Mouse (Mus musculus) MEL (cell line): Measurements from ENCODE around the gene Fbxl5. TPM values are rescaled to one million over a fixed set of nuclear protein-coding genes. Genes with fewer than 3 reads are reported as not detected.

Experiments used
- DNase-seq: peaks from one replicate; pipeline ENCODE4 v3.0.0; 2011; ENCODE audit warnings: low read depth, low spot score
- H3K27ac ChIP-seq: 2 replicates; pipeline ENCODE4 v1.5.1; 2012; ENCODE audit warnings: low read depth, mild to moderate bottlenecking, control low read depth, low read length, moderate library complexity; ENCODE audit not compliant: control insufficient read depth
- H3K27me3 ChIP-seq, 2 experiments: fragments of 150-350 bp in 1 of 2; sonication (generic) in 1 of 2; 2 replicates each; pipeline ENCODE4 v1.6.1; 2012; ENCODE audit warnings: low read length in 2 of 2, mild to moderate bottlenecking in 2 of 2, improper control_type of control experiment in 1 of 2, moderate library complexity in 1 of 2; ENCODE audit not compliant: insufficient read depth in 2 of 2, control insufficient read depth in 1 of 2
- H3K36me3 ChIP-seq, 2 experiments: 2 replicates each; pipeline ENCODE4 v1.6.1; 2012 to 2014; ENCODE audit warnings: low read length in 2 of 2, improper control_type of control experiment in 1 of 2, inconsistent platforms in 1 of 2, mild to moderate bottlenecking in 1 of 2; ENCODE audit not compliant: insufficient read depth in 2 of 2, control insufficient read depth in 1 of 2
- H3K4me1 ChIP-seq, 2 experiments: fragments of 150-350 bp in 1 of 2; sonication (generic) in 1 of 2; 2 replicates each; pipeline ENCODE4 v1.6.1; 2012; ENCODE audit warnings: low read length in 2 of 2, improper control_type of control experiment in 1 of 2, mild to moderate bottlenecking in 1 of 2; ENCODE audit not compliant: insufficient read depth in 2 of 2, control insufficient read depth in 1 of 2
- H3K4me3 ChIP-seq, 2 experiments: fragments of 150-350 bp in 1 of 2; sonication (generic) in 1 of 2; 2 replicates each; pipeline ENCODE4 v1.5.1; 2012; ENCODE audit warnings: low read depth in 2 of 2, low read length in 2 of 2, mild to moderate bottlenecking in 2 of 2, moderate library complexity in 2 of 2, control low read depth in 1 of 2, improper control_type of control experiment in 1 of 2; ENCODE audit not compliant: control insufficient read depth in 1 of 2, insufficient read depth in 1 of 2
- H3K79me2 ChIP-seq: 2 replicates; pipeline ENCODE4 v1.6.1; 2012; ENCODE audit warnings: mild to moderate bottlenecking, low read length, moderate library complexity; ENCODE audit not compliant: control insufficient read depth, poor library complexity, insufficient read depth
- H3K9ac ChIP-seq: 2 replicates; pipeline ENCODE4 v1.6.1; 2012; ENCODE audit warnings: low read depth, mild to moderate bottlenecking, control low read depth, low read length, moderate library complexity; ENCODE audit not compliant: control insufficient read depth, poor library complexity, severe bottlenecking
- H3K9me3 ChIP-seq: fragments of 150-350 bp; sonication (generic); replicated peaks from 2 replicates; pipeline ENCODE4 v1.6.1; 2012; ENCODE audit warnings: mild to moderate bottlenecking, low read length, improper control_type of control experiment, moderate library complexity; ENCODE audit not compliant: insufficient read depth
- BHLHE40 ChIP-seq: IDR thresholded peaks from 2 replicates; pipeline ENCODE4 v1.6.1; 2012; ENCODE audit warnings: low read depth, mild to moderate bottlenecking, inconsistent platforms, low read length, improper control_type of control experiment, borderline replicate concordance
- E2F4 ChIP-seq: IDR thresholded peaks from 2 replicates; pipeline ENCODE4 v1.6.1; 2011; ENCODE audit warnings: low read depth, low read length, improper control_type of control experiment, borderline replicate concordance
- GABPA ChIP-seq: IDR thresholded peaks from 2 replicates; pipeline ENCODE4 v1.6.1; 2012; ENCODE audit warnings: low read depth, mild to moderate bottlenecking, inconsistent platforms, low read length, improper control_type of control experiment, moderate library complexity
- HCFC1 ChIP-seq: IDR thresholded peaks from 2 replicates; pipeline ENCODE4 v1.6.1; 2012; ENCODE audit warnings: low read depth, mild to moderate bottlenecking, inconsistent platforms, low read length, improper control_type of control experiment, moderate library complexity
- JUND ChIP-seq: IDR thresholded peaks from 2 replicates; pipeline ENCODE4 v1.6.1; 2011; ENCODE audit warnings: low read depth, mild to moderate bottlenecking, improper control_type of control experiment, low read length
- KAT2A ChIP-seq: conservative IDR thresholded peaks from 2 replicates; pipeline ENCODE4 v1.6.1; 2012; ENCODE audit warnings: low read depth, low read length, improper control_type of control experiment, inconsistent platforms
- MAFK ChIP-seq: IDR thresholded peaks from 2 replicates; pipeline ENCODE4 v1.6.1; 2011; ENCODE audit warnings: low read depth, mild to moderate bottlenecking, low read length, improper control_type of control experiment, borderline replicate concordance
- MAZ ChIP-seq: IDR thresholded peaks from 2 replicates; pipeline ENCODE4 v1.6.1; 2012; ENCODE audit warnings: low read depth, mild to moderate bottlenecking, inconsistent platforms, low read length, improper control_type of control experiment
- MEF2A ChIP-seq: IDR thresholded peaks from 2 replicates; pipeline ENCODE4 v1.6.1; 2014; ENCODE audit warnings: low read depth, mild to moderate bottlenecking, inconsistent platforms, low read length, improper control_type of control experiment; ENCODE audit not compliant: poor library complexity, insufficient replicate concordance, severe bottlenecking; ENCODE audit errors: extremely low read depth
- MYB ChIP-seq: IDR thresholded peaks from 2 replicates; pipeline ENCODE4 v1.6.1; 2011; ENCODE audit warnings: mild to moderate bottlenecking, low read depth, low read length, improper control_type of control experiment
- MYC ChIP-seq: IDR thresholded peaks from 2 replicates; pipeline ENCODE4 v1.6.1; 2011; ENCODE audit warnings: low read depth, mild to moderate bottlenecking, low read length, improper control_type of control experiment, moderate library complexity
- NRF1 ChIP-seq: IDR thresholded peaks from 2 replicates; pipeline ENCODE4 v1.6.1; 2014; ENCODE audit warnings: low read depth, mild to moderate bottlenecking, inconsistent platforms, low read length, improper control_type of control experiment, moderate library complexity; ENCODE audit not compliant: poor library complexity, insufficient read depth, severe bottlenecking
- POLR2A ChIP-seq, 2 experiments: IDR thresholded peaks; 2 replicates each; pipeline ENCODE4 v1.6.1; 2011 to 2012; ENCODE audit warnings: low read length in 2 of 2, mild to moderate bottlenecking in 2 of 2, control low read depth in 1 of 2, improper control_type of control experiment in 1 of 2, low read depth in 1 of 2, moderate library complexity in 1 of 2; ENCODE audit not compliant: control insufficient read depth in 1 of 2, insufficient read depth in 1 of 2, poor library complexity in 1 of 2
- POLR2AphosphoS2 ChIP-seq: IDR thresholded peaks from 2 replicates; pipeline ENCODE4 v1.6.1; 2011; ENCODE audit warnings: low read length, improper control_type of control experiment
- POLR2AphosphoS5 ChIP-seq: IDR thresholded peaks from 2 replicates; pipeline ENCODE4 v1.6.1; 2012; ENCODE audit warnings: low read depth, borderline replicate concordance, mild to moderate bottlenecking, inconsistent platforms, low read length, moderate library complexity, mixed read lengths
- RAD21 ChIP-seq: IDR thresholded peaks from 2 replicates; pipeline ENCODE4 v1.6.1; 2011; ENCODE audit warnings: mild to moderate bottlenecking, low read depth, low read length, improper control_type of control experiment
- SMC3 ChIP-seq: IDR thresholded peaks from 2 replicates; pipeline ENCODE4 v1.6.1; 2011; ENCODE audit warnings: low read depth, low read length, improper control_type of control experiment
- TCF12 ChIP-seq: IDR thresholded peaks from 2 replicates; pipeline ENCODE4 v1.6.1; 2014; ENCODE audit warnings: low read depth, mild to moderate bottlenecking, inconsistent platforms, low read length, improper control_type of control experiment, moderate library complexity
- ZC3H11A ChIP-seq: IDR thresholded peaks from 2 replicates; pipeline ENCODE4 v1.6.1; 2012; ENCODE audit warnings: low read depth, mild to moderate bottlenecking, inconsistent platforms, low read length, improper control_type of control experiment
- ZMIZ1 ChIP-seq: IDR thresholded peaks from 2 replicates; pipeline ENCODE4 v1.6.1; 2012; ENCODE audit warnings: low read depth, mild to moderate bottlenecking, inconsistent platforms, low read length, improper control_type of control experiment, moderate library complexity
- ZNF384 ChIP-seq: IDR thresholded peaks from 2 replicates; pipeline ENCODE4 v1.6.1; 2012; ENCODE audit warnings: low read depth, mild to moderate bottlenecking, inconsistent platforms, low read length, improper control_type of control experiment
- polyA plus RNA-seq, 2 experiments: library from polyadenylated mRNA; stranded (reverse) in 1 of 2; unstranded in 1 of 2; fragments of >175 nt in 1 of 2; fragments of >200 nt in 1 of 2; gene quantifications; 2 replicates each; pipeline versions ENCODE4 v1.2.1 to v1.2.4; 2012; ENCODE audit warnings: low replicate concordance in 2 of 2, low read depth in 1 of 2; ENCODE audit not compliant: insufficient read length in 2 of 2, insufficient read depth in 1 of 2, missing spikeins in 1 of 2
- total RNA-seq: library from RNA; depleted of rRNA; stranded (reverse); fragments of 300-350 nt; gene quantifications from 2 replicates; pipeline ENCODE4 v1.2.3, GENCODE M21; 2012

Fbxl5 gene
- total and polyA plus RNA-seq, 3 experiments = 22.8 to 25.7 TPM; not detected in 1

DNA sequence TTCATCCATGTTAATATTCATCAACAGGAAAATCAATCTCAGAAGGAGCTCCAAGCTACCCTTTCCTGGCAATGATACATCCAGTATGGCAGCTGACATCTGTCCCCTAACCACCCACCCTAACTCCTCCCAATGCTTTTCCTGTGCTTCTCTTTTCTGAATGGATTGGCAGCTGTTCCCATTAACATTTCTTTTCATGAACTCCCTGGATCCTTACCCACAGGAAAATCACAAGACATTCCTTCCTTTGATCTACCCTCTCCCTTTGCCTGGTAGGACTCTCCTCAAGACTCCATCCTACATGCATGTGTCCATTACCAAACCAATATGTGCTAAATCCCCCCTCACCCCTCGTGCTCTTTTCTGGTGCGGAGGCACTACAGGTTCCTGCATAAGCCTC lies 6.9 kb downstream of the Fbxl5 start:
- Histone ChIP-seq H3K36me3 (no peaks in the 10 kb centered on the region), H3K9me3 (no peaks in the 10 kb centered on the region), H3K27ac (no peak overlapping the region), H3K9ac (no peak overlapping the region), H3K4me3 (no peak overlapping the region), H3K4me1 (no peaks in the 10 kb centered on the region), H3K27me3 (peaks cover 2 to 10% of the 10 kb centered on the region in 2 experiments), H3K79me2 (no peaks in the 10 kb centered on the region)
- no peak for DNase-seq
- no peak for TF ChIP-seq ZC3H11A
- no peak for TF ChIP-seq ZNF384
- no peak for TF ChIP-seq POLR2A (IDR thresholded peaks at IDR 0.05; ENCODE audit: control insufficient read depth in 1 of 2, insufficient read depth in 1 of 2, low read depth in 1 of 2, low read length in 2 of 2, poor library complexity in 1 of 2)
- no peak for TF ChIP-seq MAZ
- no peak for TF ChIP-seq RAD21
- TF ChIP-seq ZMIZ1 = no peak
- TF ChIP-seq MYB = no peak
- TF ChIP-seq SMC3 = no peak
- no peak for TF ChIP-seq MYC
- TF ChIP-seq E2F4 = no peak
- TF ChIP-seq MAFK = no peak
- no peak for TF ChIP-seq NRF1

DNA sequence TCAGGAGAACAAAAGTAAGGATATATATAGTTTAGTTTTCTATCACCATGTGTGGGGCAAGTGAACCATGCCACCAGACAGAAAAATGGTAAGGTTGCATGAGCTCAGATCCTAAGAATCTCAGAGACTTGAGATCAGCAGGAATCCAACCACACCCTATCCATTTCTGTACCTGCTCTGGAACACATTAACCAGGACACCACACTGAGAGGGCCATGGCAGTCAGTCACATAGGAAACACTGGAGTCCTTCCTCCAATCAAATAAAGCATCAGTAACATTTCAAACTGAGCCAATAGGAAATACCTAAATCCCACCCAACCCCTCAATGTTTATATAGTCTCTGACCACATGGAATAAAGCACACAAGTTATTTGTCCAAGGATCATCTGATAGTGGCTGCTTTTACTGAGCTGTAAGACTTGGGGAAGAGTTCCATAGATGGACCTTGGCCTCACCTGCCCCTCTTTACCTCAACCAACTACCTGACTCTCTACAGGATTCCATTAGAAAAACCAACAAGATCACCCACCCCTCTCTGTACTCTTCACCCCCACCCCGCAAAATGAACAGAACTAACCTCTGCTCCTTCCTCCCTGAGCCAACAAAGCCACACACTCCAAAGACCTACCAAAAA lies 10.9 kb downstream of the Fbxl5 start:
- no peaks in the 10 kb centered on the region for H3K36me3 ChIP-seq
- H3K9me3 ChIP-seq = no peaks in the 10 kb centered on the region
- H3K27me3 ChIP-seq = no peaks in the 10 kb centered on the region; a peak in 2 of 4 replicates
- TF ChIP-seq POLR2AphosphoS5 = no peak
- TF ChIP-seq HCFC1 = no peak
- TF ChIP-seq KAT2A = no peak
- TF ChIP-seq BHLHE40 = no peak
- no peak for TF ChIP-seq TCF12
- TF ChIP-seq JUND = no peak
- no peak for TF ChIP-seq MYB
- no peak for TF ChIP-seq POLR2AphosphoS2
- TF ChIP-seq NRF1 = no peak
- no peak for TF ChIP-seq GABPA
- no peak for TF ChIP-seq MEF2A
- no peak overlapping the region for H3K27ac ChIP-seq
- no peaks in the 10 kb centered on the region for H3K79me2 ChIP-seq
- no peaks in the 10 kb centered on the region for H3K4me1 ChIP-seq
- H3K4me3 ChIP-seq = no peak overlapping the region
- no peak overlapping the region for H3K9ac ChIP-seq
- no peak for DNase-seq
